Mouse (Mus musculus) ES-Bruce4 (cell line): ENCODE data around the gene Ntrk2.

ENCODE experiments used
- CTCF ChIP-seq: IDR thresholded peaks from one replicate; pipeline ENCODE4 v1.8.1; 2011; ENCODE audit warnings: low read depth, low read length
- EP300 ChIP-seq: IDR thresholded peaks from 2 replicates; pipeline ENCODE4 v1.6.1; 2011; ENCODE audit warnings: low read depth, low read length; ENCODE audit not compliant: insufficient read depth
- POLR2A ChIP-seq: IDR thresholded peaks from one replicate; pipeline ENCODE4 v1.8.1; 2011; ENCODE audit warnings: low read length; ENCODE audit not compliant: insufficient read depth

DNA sequence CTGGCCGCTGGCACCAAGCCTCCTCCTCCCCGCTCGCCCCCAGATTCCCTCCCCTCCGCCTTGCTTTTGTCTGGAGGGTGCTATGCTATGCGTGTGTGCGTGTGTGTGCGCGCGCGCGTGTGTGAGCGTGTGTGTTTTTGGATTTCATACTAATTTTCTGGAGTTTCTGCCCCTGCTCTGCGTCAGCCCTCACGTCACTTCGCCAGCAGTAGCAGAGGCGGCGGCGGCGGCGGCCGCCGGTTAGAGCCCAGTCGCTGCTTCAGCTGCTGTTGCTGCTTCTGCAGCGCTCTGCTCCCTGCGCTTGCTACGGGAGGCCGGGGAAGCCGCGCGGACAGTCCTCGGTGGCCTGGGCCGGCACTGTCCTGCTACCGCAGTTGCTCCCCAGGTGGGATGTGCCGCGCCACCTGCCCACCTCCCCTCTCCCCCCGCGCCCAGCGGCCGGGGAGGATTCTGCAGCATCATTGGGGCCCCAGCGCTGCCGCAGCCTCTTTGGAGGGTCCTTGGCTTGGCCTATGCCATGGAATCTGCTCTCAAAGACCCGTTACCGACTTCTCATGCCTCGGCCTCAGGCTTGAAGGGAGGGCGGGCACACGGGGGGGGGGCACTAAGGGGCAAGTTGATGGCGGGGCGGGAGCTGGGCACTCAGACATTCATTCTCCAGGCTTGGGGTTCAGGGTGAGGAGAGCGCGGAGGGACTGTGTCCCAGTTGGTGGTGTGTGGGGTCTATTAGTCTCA is 1.4 kb downstream of the Ntrk2 start:
- TF ChIP-seq CTCF (no peak), EP300 (no peak), POLR2A (no peak)
